Mouse (Mus musculus): ENCODE measurements around the gene Agap1. TPM values are rescaled to one million over a fixed set of nuclear protein-coding genes. Genes with fewer than 3 reads are reported as not detected.
A peak's percentile ranks its signal among the peaks of the same experiment; 100 is the strongest.

Gene Agap1
- polyA plus RNA-seq, 1 experiment from 2014 or later = 7.6 TPM

DNA sequence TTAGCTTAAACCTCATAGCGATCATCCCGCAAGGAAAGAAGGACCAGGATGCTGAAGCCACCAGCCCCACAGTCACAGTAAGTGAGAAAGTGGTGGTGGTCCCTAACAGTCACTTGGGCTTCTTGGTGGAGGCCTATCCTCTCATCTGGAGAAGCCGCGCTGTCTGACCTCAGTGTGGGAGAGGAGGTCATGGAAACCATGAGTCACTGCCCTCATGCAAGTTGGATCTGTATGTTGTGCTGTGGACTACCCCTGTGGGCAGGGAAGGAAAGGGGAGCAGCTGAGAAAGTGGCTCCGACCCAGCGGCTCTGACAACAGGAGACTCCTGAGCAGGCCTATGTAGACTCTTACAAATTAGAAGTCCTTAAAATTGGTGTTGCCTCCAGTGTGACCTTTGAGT is 280.5 kb downstream of the Agap1 start:
- Histone ChIP-seq H3K9ac (ENCODE audit: low read length) (no peak overlapping the region), H3K4me1 (replicated peaks; ENCODE audit: control insufficient read depth, insufficient read depth, low read length) (no peaks in the 10 kb centered on the region), H3K27ac (ENCODE audit: low read length) (no peak overlapping the region), H3K4me3 (ENCODE audit: low read length) (no peak overlapping the region), H3K9me3 (ENCODE audit: control insufficient read depth, low read length) (no peaks in the 10 kb centered on the region), H3K27me3 (ENCODE audit: control insufficient read depth, insufficient read depth, low read depth, low read length) (no peaks in the 10 kb centered on the region), H3K36me3 (ENCODE audit: control insufficient read depth, insufficient read depth, low read length) (no peaks in the 10 kb centered on the region), H3K4me2 (ENCODE audit: low read depth, low read length) (no peak overlapping the region)
- ATAC-seq (ENCODE audit: low read depth) = no peak
- WGBS = 87% methylated on average over 6 of the region's 6 CpGs

DNA sequence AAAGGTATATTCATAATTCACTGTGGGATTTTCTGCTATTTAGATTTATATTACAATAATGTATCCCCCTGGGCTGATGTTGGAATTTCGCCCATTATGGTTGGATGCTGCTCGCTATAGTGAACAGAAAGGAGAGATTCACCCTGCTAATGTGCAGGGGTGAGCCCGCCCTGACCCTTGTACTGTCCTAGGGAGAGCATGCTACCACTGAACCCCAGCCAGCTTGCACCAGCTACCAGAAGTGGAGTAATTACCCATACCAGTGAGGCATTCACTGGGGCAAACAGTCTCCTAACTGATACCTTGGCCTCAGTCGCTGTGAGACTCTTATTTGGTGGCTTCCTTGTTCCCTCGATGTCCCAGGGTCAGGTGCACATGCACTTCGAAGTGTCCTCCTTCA is 281.4 kb downstream of the Agap1 start:
- WGBS = 87% methylated on average over 6 of the region's 6 CpGs
- H3K27me3 ChIP-seq (ENCODE audit: control insufficient read depth, insufficient read depth, low read depth, low read length) = no peaks in the 10 kb centered on the region
- no peak overlapping the region for H3K9ac ChIP-seq (ENCODE audit: low read length)
- H3K36me3 ChIP-seq (ENCODE audit: control insufficient read depth, insufficient read depth, low read length) = peaks cover 3% of the 10 kb centered on the region; the same call in 1 of the 2 replicates
- H3K4me3 ChIP-seq (ENCODE audit: low read length) = no peak overlapping the region
- H3K4me1 ChIP-seq (replicated peaks; ENCODE audit: control insufficient read depth, insufficient read depth, low read length) = no peaks in the 10 kb centered on the region
- no peak overlapping the region for H3K27ac ChIP-seq (ENCODE audit: low read length)
- ATAC-seq (ENCODE audit: low read depth) = no peak
- no peak overlapping the region for H3K4me2 ChIP-seq (ENCODE audit: low read depth, low read length)
- H3K9me3 ChIP-seq (ENCODE audit: control insufficient read depth, low read length) = no peaks in the 10 kb centered on the region

DNA sequence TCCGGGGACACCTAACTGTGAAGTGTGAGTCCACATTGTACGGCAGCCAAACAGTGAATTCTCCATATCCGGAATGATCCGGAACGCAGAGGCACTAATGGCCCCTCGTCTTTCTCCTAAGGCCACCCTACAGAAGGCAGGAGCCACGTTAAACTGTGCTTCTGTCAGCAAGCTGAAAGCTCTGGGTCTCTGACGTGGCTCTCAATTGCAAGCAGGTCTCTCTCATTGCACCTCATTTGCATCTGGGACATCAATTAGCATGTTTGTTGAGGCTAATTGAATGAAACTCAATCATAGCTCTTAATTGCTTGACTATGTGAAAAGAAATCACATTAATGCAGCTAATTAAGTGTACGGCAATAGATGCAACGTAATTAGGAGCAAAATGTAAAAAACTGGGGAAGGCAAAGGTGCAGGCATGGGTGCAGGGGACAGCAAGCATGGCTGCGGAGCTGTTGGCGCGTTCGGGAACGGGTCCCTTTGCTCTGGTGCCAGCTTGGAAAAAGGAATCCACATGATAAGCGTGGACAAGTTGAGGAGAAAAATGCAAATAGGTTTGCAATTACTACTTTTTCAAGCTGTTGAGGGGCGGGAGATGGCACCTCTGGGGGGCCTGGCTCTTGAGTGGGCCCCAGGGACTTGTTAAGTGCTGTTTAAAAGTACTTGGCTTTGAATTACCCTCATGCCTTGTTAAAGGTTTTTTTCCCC is 284.6 kb downstream of the Agap1 start:
- Histone ChIP-seq H3K27me3 (ENCODE audit: control insufficient read depth, insufficient read depth, low read depth, low read length) (no peaks in the 10 kb centered on the region), H3K4me3 (ENCODE audit: low read length) (no peak overlapping the region), H3K4me2 (ENCODE audit: low read depth, low read length) (no peak overlapping the region), H3K36me3 (ENCODE audit: control insufficient read depth, insufficient read depth, low read length) (peaks cover 5% of the 10 kb centered on the region), H3K9ac (ENCODE audit: low read length) (no peak overlapping the region), H3K4me1 (replicated peaks; ENCODE audit: control insufficient read depth, insufficient read depth, low read length) (no peaks in the 10 kb centered on the region), H3K9me3 (ENCODE audit: control insufficient read depth, low read length) (no peaks in the 10 kb centered on the region), H3K27ac (ENCODE audit: low read length) (no peak overlapping the region)
- WGBS = 48% methylated on average over 17 of the region's 17 CpGs
- no peak; the same call in 1 of the 2 replicates for ATAC-seq (ENCODE audit: low read depth)

DNA sequence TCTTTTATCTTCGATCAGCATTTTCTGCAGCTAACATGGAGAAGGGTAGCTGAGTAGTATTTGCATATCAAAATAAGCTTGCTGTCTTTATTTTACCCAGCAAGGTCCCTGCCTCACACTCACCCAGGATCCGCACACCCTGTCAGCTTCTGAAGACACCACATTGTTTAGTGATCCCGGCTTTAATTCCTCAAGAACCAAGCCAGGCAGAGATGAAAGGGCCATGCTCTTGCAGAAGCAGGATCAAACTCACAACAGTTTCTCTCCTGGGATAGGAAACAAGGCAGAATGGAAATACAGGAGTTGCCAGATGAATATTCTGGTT is 285.1 kb downstream of the Agap1 start:
- H3K9ac ChIP-seq (ENCODE audit: low read length) = no peak overlapping the region
- no peak overlapping the region for H3K4me2 ChIP-seq (ENCODE audit: low read depth, low read length)
- no peaks in the 10 kb centered on the region for H3K4me1 ChIP-seq (replicated peaks; ENCODE audit: control insufficient read depth, insufficient read depth, low read length)
- no peak for ATAC-seq (ENCODE audit: low read depth)
- H3K36me3 ChIP-seq (ENCODE audit: control insufficient read depth, insufficient read depth, low read length) = peaks cover 5% of the 10 kb centered on the region
- no peak overlapping the region for H3K4me3 ChIP-seq (ENCODE audit: low read length)
- H3K9me3 ChIP-seq (ENCODE audit: control insufficient read depth, low read length) = no peaks in the 10 kb centered on the region
- no peaks in the 10 kb centered on the region for H3K27me3 ChIP-seq (ENCODE audit: control insufficient read depth, insufficient read depth, low read depth, low read length)
- WGBS = 32% methylated on average over 3 of the region's 3 CpGs
- no peak overlapping the region for H3K27ac ChIP-seq (ENCODE audit: low read length)

DNA sequence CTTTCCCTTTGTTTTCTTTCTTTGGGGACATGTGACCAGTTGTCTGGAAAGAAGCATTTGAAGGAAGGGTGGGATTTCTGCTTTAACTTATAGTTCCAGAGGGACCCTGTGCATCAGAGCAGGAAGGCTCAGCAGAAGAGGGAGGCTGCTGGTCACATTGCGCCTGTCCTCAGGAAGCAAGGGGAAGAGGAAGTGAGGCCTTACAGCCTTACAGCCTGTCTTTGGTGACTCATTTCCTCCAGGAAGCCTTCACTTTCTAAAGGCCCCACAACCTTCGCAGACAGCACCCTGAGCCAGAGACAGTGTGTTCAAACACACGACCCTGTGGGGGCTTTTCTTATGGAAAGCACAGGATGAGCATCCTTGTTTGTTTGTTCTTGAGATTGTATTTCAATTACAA is 287.8 kb downstream of the Agap1 start:
- Histone ChIP-seq H3K9me3 (ENCODE audit: control insufficient read depth, low read length) (no peaks in the 10 kb centered on the region), H3K4me3 (ENCODE audit: low read length) (no peak overlapping the region), H3K4me2 (ENCODE audit: low read depth, low read length) (no peak overlapping the region), H3K27ac (ENCODE audit: low read length) (no peak overlapping the region), H3K9ac (ENCODE audit: low read length) (no peak overlapping the region), H3K27me3 (ENCODE audit: control insufficient read depth, insufficient read depth, low read depth, low read length) (no peaks in the 10 kb centered on the region), H3K4me1 (replicated peaks; ENCODE audit: control insufficient read depth, insufficient read depth, low read length) (no peaks in the 10 kb centered on the region), H3K36me3 (ENCODE audit: control insufficient read depth, insufficient read depth, low read length) (peaks cover 9% of the 10 kb centered on the region)
- ATAC-seq (ENCODE audit: low read depth) = no peak
- WGBS = 64% methylated on average over 3 of the region's 3 CpGs

DNA sequence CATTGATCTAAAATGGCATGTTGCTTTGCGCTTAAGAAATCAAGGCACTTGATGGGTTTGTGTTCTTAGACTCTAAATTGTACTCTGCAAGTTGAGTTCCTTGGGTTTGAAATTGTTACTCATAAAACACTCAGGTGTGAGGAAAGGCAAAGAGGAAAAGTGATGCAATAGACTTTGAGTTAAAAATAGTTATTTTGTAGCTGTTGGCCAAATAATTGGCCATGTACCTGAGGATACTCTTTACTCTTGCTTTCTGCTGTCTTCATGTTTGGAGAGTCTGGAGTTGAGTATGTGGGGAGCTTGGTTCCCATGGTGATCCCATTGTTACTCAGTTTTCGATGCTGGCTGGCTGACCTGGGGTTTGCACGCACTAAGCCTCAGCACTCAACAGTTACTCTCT is 291.6 kb downstream of the Agap1 start:
- WGBS = 87% methylated on average over 3 of the region's 3 CpGs
- H3K36me3 ChIP-seq (ENCODE audit: control insufficient read depth, insufficient read depth, low read length) = peaks cover 6% of the 10 kb centered on the region
- H3K9me3 ChIP-seq (ENCODE audit: control insufficient read depth, low read length) = no peaks in the 10 kb centered on the region
- H3K4me3 ChIP-seq (ENCODE audit: low read length) = no peak overlapping the region
- no peak for ATAC-seq (ENCODE audit: low read depth)
- no peaks in the 10 kb centered on the region for H3K27me3 ChIP-seq (ENCODE audit: control insufficient read depth, insufficient read depth, low read depth, low read length)
- no peak overlapping the region for H3K4me2 ChIP-seq (ENCODE audit: low read depth, low read length)
- no peaks in the 10 kb centered on the region; the same call in 1 of the 2 replicates for H3K4me1 ChIP-seq (replicated peaks; ENCODE audit: control insufficient read depth, insufficient read depth, low read length)
- H3K27ac ChIP-seq (ENCODE audit: low read length) = no peak overlapping the region
- no peak overlapping the region for H3K9ac ChIP-seq (ENCODE audit: low read length)

DNA sequence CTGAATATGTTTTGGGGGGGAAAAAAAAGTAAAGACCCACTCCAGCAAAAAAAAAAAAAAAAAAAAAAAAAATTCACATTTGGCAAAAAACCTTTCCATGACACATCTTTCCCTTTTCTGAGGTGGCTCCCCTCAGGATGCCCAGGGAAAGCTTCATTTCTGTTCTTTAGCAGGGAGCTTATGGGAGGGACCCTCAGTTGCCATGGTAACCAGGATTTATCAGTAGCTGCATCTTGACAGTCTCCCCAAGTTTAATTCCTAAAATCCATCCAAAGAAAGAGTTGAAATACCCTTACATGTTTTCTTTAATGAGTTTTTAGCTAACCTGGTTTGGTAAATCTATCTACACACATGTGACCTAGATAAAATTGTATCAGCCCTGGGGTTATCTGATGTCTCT is 295.1 kb downstream of the Agap1 start:
- Histone ChIP-seq H3K4me3 (ENCODE audit: low read length) (no peak overlapping the region), H3K4me2 (ENCODE audit: low read depth, low read length) (no peak overlapping the region), H3K36me3 (ENCODE audit: control insufficient read depth, insufficient read depth, low read length) (peaks cover 4% of the 10 kb centered on the region; the same call in 1 of the 2 replicates), H3K9me3 (ENCODE audit: control insufficient read depth, low read length) (no peaks in the 10 kb centered on the region), H3K9ac (ENCODE audit: low read length) (no peak overlapping the region), H3K27me3 (ENCODE audit: control insufficient read depth, insufficient read depth, low read depth, low read length) (no peaks in the 10 kb centered on the region), H3K4me1 (replicated peaks; ENCODE audit: control insufficient read depth, insufficient read depth, low read length) (no peaks in the 10 kb centered on the region; the same call in 1 of the 2 replicates), H3K27ac (ENCODE audit: low read length) (no peak overlapping the region)
- no peak for ATAC-seq (ENCODE audit: low read depth)

DNA sequence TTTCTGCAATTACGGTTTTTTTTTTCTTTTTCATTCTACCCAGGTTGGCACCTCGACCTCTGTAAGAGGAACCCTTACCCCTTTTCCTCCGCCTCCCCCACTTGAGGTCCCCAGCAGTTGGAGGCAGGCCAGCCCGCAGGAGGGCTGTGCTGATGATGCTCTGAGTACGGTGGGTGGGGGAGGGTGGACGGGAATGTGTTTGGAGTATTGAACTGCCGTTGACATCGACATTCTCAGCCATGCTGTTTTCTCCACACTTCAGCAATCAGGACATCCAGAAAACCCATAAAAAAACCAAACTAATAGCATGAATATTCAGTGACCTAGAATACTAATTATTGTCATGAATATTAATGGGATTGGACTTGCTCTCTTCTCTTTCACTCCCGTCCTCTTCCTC is 295.9 kb downstream of the Agap1 start:
- H3K9me3 ChIP-seq (ENCODE audit: control insufficient read depth, low read length) = no peaks in the 10 kb centered on the region
- H3K4me2 ChIP-seq (ENCODE audit: low read depth, low read length) = peak overlapping the region; percentile 4; the same call in 1 of the 2 replicates
- no peaks in the 10 kb centered on the region; the same call in 1 of the 2 replicates for H3K4me1 ChIP-seq (replicated peaks; ENCODE audit: control insufficient read depth, insufficient read depth, low read length)
- no peaks in the 10 kb centered on the region for H3K27me3 ChIP-seq (ENCODE audit: control insufficient read depth, insufficient read depth, low read depth, low read length)
- ATAC-seq (ENCODE audit: low read depth) = no peak
- no peak overlapping the region for H3K9ac ChIP-seq (ENCODE audit: low read length)
- 7% methylated on average over 9 of the region's 9 CpGs for WGBS
- H3K36me3 ChIP-seq (ENCODE audit: control insufficient read depth, insufficient read depth, low read length) = peaks cover 2% of the 10 kb centered on the region; the same call in 1 of the 2 replicates
- no peak overlapping the region for H3K4me3 ChIP-seq (ENCODE audit: low read length)
- no peak overlapping the region for H3K27ac ChIP-seq (ENCODE audit: low read length)

DNA sequence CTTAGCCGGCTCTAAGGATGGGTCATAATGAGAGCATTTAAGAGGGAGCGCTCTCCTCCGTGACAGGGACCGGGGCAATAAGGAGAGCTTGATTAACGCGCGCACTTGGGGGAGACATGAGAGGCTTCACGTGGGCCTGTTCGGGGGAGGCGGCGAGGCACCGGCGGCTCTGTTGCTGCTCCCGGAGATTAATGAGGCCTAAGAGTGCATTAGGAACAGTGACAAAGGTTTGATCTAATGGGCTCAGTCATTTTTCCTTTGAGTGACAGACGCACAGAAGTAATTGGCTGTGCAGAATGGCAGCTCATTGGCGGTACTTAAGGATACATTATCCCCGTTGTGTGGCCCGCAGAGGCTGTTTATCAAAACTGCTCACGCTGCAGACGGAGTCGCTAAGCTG is 296.3 kb downstream of the Agap1 start:
- Histone ChIP-seq H3K4me1 (replicated peaks; ENCODE audit: control insufficient read depth, insufficient read depth, low read length) (no peaks in the 10 kb centered on the region; the same call in 1 of the 2 replicates), H3K4me2 (ENCODE audit: low read depth, low read length) (peak overlapping the region; percentile 4; the same call in 1 of the 2 replicates), H3K27me3 (ENCODE audit: control insufficient read depth, insufficient read depth, low read depth, low read length) (no peaks in the 10 kb centered on the region), H3K27ac (ENCODE audit: low read length) (no peak overlapping the region), H3K9me3 (ENCODE audit: control insufficient read depth, low read length) (no peaks in the 10 kb centered on the region), H3K36me3 (ENCODE audit: control insufficient read depth, insufficient read depth, low read length) (peaks cover under 1% of the 10 kb centered on the region; the same call in 1 of the 2 replicates), H3K9ac (ENCODE audit: low read length) (no peak overlapping the region), H3K4me3 (ENCODE audit: low read length) (no peak overlapping the region)
- ATAC-seq (ENCODE audit: low read depth) = no peak
- 25% methylated on average over 21 of the region's 21 CpGs for WGBS

Measured in lung, embryonic 16.5 days (tissue).